8 mouse cellular contexts compared by ENCODE assay signal in the genomic region with DNA sequence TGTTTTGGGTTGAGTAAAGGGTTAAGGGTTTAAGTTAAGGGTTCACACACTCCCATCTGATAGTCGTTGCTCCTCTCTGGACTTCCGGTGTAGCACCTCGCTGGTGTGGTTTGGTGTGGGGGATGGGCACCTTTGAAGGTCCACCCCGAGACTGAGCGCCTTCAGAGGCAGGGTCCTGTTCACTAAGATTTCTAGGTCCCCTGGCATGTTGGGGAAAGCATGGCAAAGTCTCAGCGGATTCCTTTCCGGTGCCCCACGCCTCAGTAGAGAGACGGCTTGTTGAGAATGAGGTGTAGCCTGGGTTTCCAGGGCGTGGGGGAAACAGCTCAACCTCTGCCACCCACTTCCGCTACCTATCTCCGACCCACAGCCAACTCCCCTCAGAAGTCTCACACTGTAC. TPM values are rescaled to one million over a fixed set of nuclear protein-coding genes. Genes with fewer than 3 reads are reported as not detected.
A peak's percentile ranks its signal among the peaks of the same experiment; 100 is the strongest.
DNase-seq lines count a peak whose midpoint lies in the region; ATAC-seq and TF ChIP-seq lines count a peak whose summit lies in the region.

No protein-coding gene starts in this region.

- H3K27ac ChIP-seq in cerebellum, adult 2 months (ENCODE audit: insufficient read depth, low read length) = peak overlapping the region; percentile 52; the same call in 1 of the 2 replicates
- H3K27ac ChIP-seq in heart, embryonic 15.5 days = peak overlapping the region; percentile 91
- H3K27ac ChIP-seq in midbrain, embryonic 10.5 days (replicated peaks) = peak overlapping the region; percentile 90

- no peak for DNase-seq in cerebellum, adult 2 months
- DNase-seq in cerebellum, postnatal 4 days (ENCODE audit: low spot score in 2 of 2) = no peak
- DNase-seq in large intestine, adult 2 months (ENCODE audit: low read depth, low spot score) = peak; percentile 35
- DNase-seq in midbrain, embryonic 10.5 days (ENCODE audit: low spot score) = no peak
- peak; percentile 69 to 83 for DNase-seq in thymus, adult 18-20 months
- DNase-seq in Muller cell, postnatal 12 days (ENCODE audit: inconsistent ontology term) = no peak

- TF ChIP-seq POLR2A in cerebellum, adult 2 months (IDR thresholded peaks at IDR 0.05; ENCODE audit: borderline replicate concordance, insufficient read depth, low read length) = no peak

- no peaks in the 10 kb centered on the region for H3K9me3 ChIP-seq in heart, embryonic 15.5 days (replicated peaks)
- no peaks in the 10 kb centered on the region for H3K9me3 ChIP-seq in midbrain, embryonic 10.5 days (replicated peaks)

- TF ChIP-seq CTCF in cerebellum, adult 2 months (IDR thresholded peaks at IDR 0.05; ENCODE audit: borderline replicate concordance, insufficient read depth, low read depth, low read length) = no peak

- H3K36me3 ChIP-seq in heart, embryonic 15.5 days = peaks cover 12% of the 10 kb centered on the region; the same call in 1 of the 2 replicates
- H3K36me3 ChIP-seq in midbrain, embryonic 10.5 days = peaks cover 20% of the 10 kb centered on the region

- WGBS in cerebellum, adult 2 months = 41% methylated on average over 12 of the region's 12 CpGs
- WGBS in heart, embryonic 15.5 days = 18% methylated on average over 12 of the region's 12 CpGs
- WGBS in large intestine, adult 2 months = 8% methylated on average over 12 of the region's 12 CpGs
- 52% methylated on average over 12 of the region's 12 CpGs for WGBS in midbrain, embryonic 10.5 days

- H3K9ac ChIP-seq in heart, embryonic 15.5 days = peak overlapping the region; percentile 73

- H3K4me3 ChIP-seq in cerebellum, adult 2 months (replicated peaks; ENCODE audit: insufficient read depth, low read depth, low read length) = peak overlapping the region; percentile 98
- peak overlapping the region; percentile 78 for H3K4me3 ChIP-seq in heart, embryonic 15.5 days
- peak overlapping the region; percentile 100 for H3K4me3 ChIP-seq in midbrain, embryonic 10.5 days

- peak overlapping the region; percentile 75 for H3K4me2 ChIP-seq in heart, embryonic 15.5 days

- no peaks in the 10 kb centered on the region for H3K27me3 ChIP-seq in cerebellum, adult 2 months (ENCODE audit: control insufficient read depth, insufficient read depth, low read length)
- H3K27me3 ChIP-seq in heart, embryonic 15.5 days = no peaks in the 10 kb centered on the region
- H3K27me3 ChIP-seq in midbrain, embryonic 10.5 days (ENCODE audit: low read depth, poor library complexity, severe bottlenecking) = no peaks in the 10 kb centered on the region

- ATAC-seq in common myeloid progenitor, adult 5-6 weeks (replicated peaks; ENCODE audit: low read depth, poor library complexity, severe bottlenecking) = peak; percentile 70
- no peak for ATAC-seq in heart, embryonic 15.5 days (replicated peaks; ENCODE audit: insufficient number of reproducible peaks, insufficient read depth, low FRiP score, low read depth)

- H3K4me1 ChIP-seq in cerebellum, adult 2 months (ENCODE audit: control insufficient read depth, insufficient read depth, low read length) = peaks cover 23% of the 10 kb centered on the region
- peaks cover 50% of the 10 kb centered on the region for H3K4me1 ChIP-seq in heart, embryonic 15.5 days (replicated peaks)
- H3K4me1 ChIP-seq in midbrain, embryonic 10.5 days = peaks cover 41% of the 10 kb centered on the region

RNA-seq across cellular contexts. Expression of a gene that starts 1.1 kb away (rescaled TPM):
- polyA plus RNA-seq in cerebellum, adult 2 months (2012; rRNA removed) = 77.5 and 86.5 TPM in 2 replicates
- total RNA-seq in common myeloid progenitor, adult 5-6 weeks (2017) = 93.3 and 103 TPM in 2 replicates
- polyA plus RNA-seq in heart, embryonic 15.5 days (2015; fragmentation: Nextera tagmentation; extraction: Ambion mirVana) = 34.3 and 47.0 TPM in 2 replicates
- polyA plus RNA-seq in large intestine, adult 2 months (2012; rRNA removed) = 23.3 and 25.3 TPM in 2 replicates
- 88.2 and 96.2 TPM in 2 replicates for polyA plus RNA-seq in midbrain, embryonic 10.5 days (2016; fragmentation: Nextera tagmentation; extraction: Ambion mirVana)

RNA-seq across cellular contexts. Expression of a gene that starts 12.7 kb away (rescaled TPM):
- 0.21 TPM in 1 of 2 replicates, not detected in the other for polyA plus RNA-seq in cerebellum, adult 2 months (2012; rRNA removed)
- total RNA-seq in common myeloid progenitor, adult 5-6 weeks (2017) = not detected in 2 replicates
- 2.0 TPM in 2 replicates for polyA plus RNA-seq in heart, embryonic 15.5 days (2015; fragmentation: Nextera tagmentation; extraction: Ambion mirVana)
- polyA plus RNA-seq in large intestine, adult 2 months (2012; rRNA removed) = 0.45 and 1.2 TPM in 2 replicates
- polyA plus RNA-seq in midbrain, embryonic 10.5 days (2016; fragmentation: Nextera tagmentation; extraction: Ambion mirVana) = 0.39 TPM in 1 of 2 replicates, not detected in the other

RNA-seq across cellular contexts. Expression of a gene that starts 22.7 kb away (rescaled TPM):
- 88.7 and 96.0 TPM in 2 replicates for polyA plus RNA-seq in cerebellum, adult 2 months (2012; rRNA removed)
- 71.4 and 75.6 TPM in 2 replicates for total RNA-seq in common myeloid progenitor, adult 5-6 weeks (2017)
- polyA plus RNA-seq in heart, embryonic 15.5 days (2015; fragmentation: Nextera tagmentation; extraction: Ambion mirVana) = 405 and 409 TPM in 2 replicates
- 196 and 232 TPM in 2 replicates for polyA plus RNA-seq in large intestine, adult 2 months (2012; rRNA removed)
- polyA plus RNA-seq in midbrain, embryonic 10.5 days (2016; fragmentation: Nextera tagmentation; extraction: Ambion mirVana) = 575 and 616 TPM in 2 replicates

RNA-seq across cellular contexts. Expression of a gene that starts 23.1 kb away (rescaled TPM):
- polyA plus RNA-seq in cerebellum, adult 2 months (2012; rRNA removed) = 28.0 and 30.6 TPM in 2 replicates
- total RNA-seq in common myeloid progenitor, adult 5-6 weeks (2017) = 60.0 and 61.7 TPM in 2 replicates
- 35.3 and 45.7 TPM in 2 replicates for polyA plus RNA-seq in heart, embryonic 15.5 days (2015; fragmentation: Nextera tagmentation; extraction: Ambion mirVana)
- polyA plus RNA-seq in large intestine, adult 2 months (2012; rRNA removed) = 26.9 and 35.5 TPM in 2 replicates
- polyA plus RNA-seq in midbrain, embryonic 10.5 days (2016; fragmentation: Nextera tagmentation; extraction: Ambion mirVana) = 86.9 and 89.4 TPM in 2 replicates

RNA-seq across cellular contexts. Expression of a gene that starts 35.1 kb away (rescaled TPM):
- 281 and 309 TPM in 2 replicates for polyA plus RNA-seq in cerebellum, adult 2 months (2012; rRNA removed)
- total RNA-seq in common myeloid progenitor, adult 5-6 weeks (2017) = 112 and 125 TPM in 2 replicates
- polyA plus RNA-seq in heart, embryonic 15.5 days (2015; fragmentation: Nextera tagmentation; extraction: Ambion mirVana) = 205 and 220 TPM in 2 replicates
- 98.0 and 108 TPM in 2 replicates for polyA plus RNA-seq in large intestine, adult 2 months (2012; rRNA removed)
- 221 and 228 TPM in 2 replicates for polyA plus RNA-seq in midbrain, embryonic 10.5 days (2016; fragmentation: Nextera tagmentation; extraction: Ambion mirVana)

Comparison
In these comparisons a context has a peak if more than half of its experiments do, and no peak if none do; other contexts are left out.
1. DNase-seq: peak in large intestine, adult 2 months (single experiment) and thymus, adult 18-20 months (2 of 2); none in cerebellum, adult 2 months (0 of 2), cerebellum, postnatal 4 days (0 of 2), midbrain, embryonic 10.5 days (single experiment) and Muller cell, postnatal 12 days (single experiment).
2. Peak in every context shown above with its lines, with median percentiles within 50 percentile points of each other: H3K27ac ChIP-seq and H3K4me3 ChIP-seq.